Mouse (Mus musculus): ENCODE measurements around the gene Rnft1. TPM values are rescaled to one million over a fixed set of nuclear protein-coding genes. Genes with fewer than 3 reads are reported as not detected.

The Rnft1 gene
- total and polyA plus RNA-seq, 3 experiments, result 38.1 to 42.0 TPM; not detected in 1

DNA sequence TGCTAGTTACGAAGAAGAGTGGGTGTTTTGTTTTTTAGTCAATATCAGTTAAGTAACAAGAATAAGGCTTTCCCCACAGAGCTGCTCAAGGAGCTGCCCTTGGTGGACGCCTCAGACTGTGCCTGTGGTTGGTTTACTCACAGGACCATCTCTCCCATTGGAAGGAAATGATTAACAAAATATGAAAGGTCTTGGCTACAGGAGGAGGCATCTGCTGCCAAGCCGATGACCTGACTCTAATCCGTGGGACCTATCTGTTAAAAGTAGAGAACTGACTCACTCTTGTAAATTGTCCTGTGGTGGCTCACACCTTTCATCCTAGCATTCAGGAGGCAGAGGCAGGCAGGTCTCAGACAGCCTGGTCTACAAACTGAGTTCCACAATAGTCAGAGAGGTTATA, 43.1 kb downstream of the Rnft1 start:
- Histone ChIP-seq H3K79me2 (ENCODE audit: control insufficient read depth, insufficient read depth, low read length, poor library complexity) (0 out of 2 replicates have a peak, but pooled peaks cover 2% of the 10 kb centered on the region), H3K36me3 (ENCODE audit: control insufficient read depth in 1 of 2, insufficient read depth in 2 of 2, low read length in 2 of 2) (peaks cover 0 to 61% of the 10 kb centered on the region in 2 experiments; a peak in 2 of 4 replicates), H3K27me3 (ENCODE audit: control insufficient read depth in 1 of 2, insufficient read depth in 2 of 2, low read length in 2 of 2) (no peaks in the 10 kb centered on the region), H3K9me3 (replicated peaks; ENCODE audit: insufficient read depth, low read length) (no peaks in the 10 kb centered on the region), H3K4me3 (ENCODE audit: control insufficient read depth in 1 of 2, insufficient read depth in 1 of 2, low read depth in 2 of 2, low read length in 2 of 2) (no peak overlapping the region), H3K9ac (ENCODE audit: control insufficient read depth, low read depth, low read length, poor library complexity, severe bottlenecking) (no peak overlapping the region), H3K27ac (ENCODE audit: control insufficient read depth, low read depth, low read length) (no peak overlapping the region), H3K4me1 (ENCODE audit: control insufficient read depth in 1 of 2, insufficient read depth in 2 of 2, low read length in 2 of 2) (no peaks in the 10 kb centered on the region)
- DNase-seq (ENCODE audit: low read depth, low spot score), result no peak
- TF ChIP-seq GABPA (IDR thresholded peaks at IDR 0.05; ENCODE audit: low read depth, low read length) (no peak), RCOR1 (IDR thresholded peaks at IDR 0.05; ENCODE audit: low read depth, low read length) (no peak), USF2 (IDR thresholded peaks at IDR 0.05; ENCODE audit: borderline replicate concordance in 1 of 2, insufficient read depth in 1 of 2, low read depth in 1 of 2, low read length in 2 of 2) (no peak)

GRCm38 (mm10) chr11:86532834-86533233, 48.4 kb downstream of the Rnft1 start:
- no peak overlapping the region for H3K4me3 ChIP-seq (ENCODE audit: control insufficient read depth in 1 of 2, insufficient read depth in 1 of 2, low read depth in 2 of 2, low read length in 2 of 2)
- H3K27me3 ChIP-seq (ENCODE audit: control insufficient read depth in 1 of 2, insufficient read depth in 2 of 2, low read length in 2 of 2), result no peaks in the 10 kb centered on the region
- peaks cover 14 to 53% of the 10 kb centered on the region in 2 experiments for H3K36me3 ChIP-seq (ENCODE audit: control insufficient read depth in 1 of 2, insufficient read depth in 2 of 2, low read length in 2 of 2)
- no peak for TF ChIP-seq HCFC1 (IDR thresholded peaks at IDR 0.05; ENCODE audit: low read depth, low read length)
- TF ChIP-seq MAX (IDR thresholded peaks at IDR 0.05; ENCODE audit: low read length), result no peak
- TF ChIP-seq SIN3A (IDR thresholded peaks at IDR 0.05; ENCODE audit: low read length), result no peak
- TF ChIP-seq MYB (IDR thresholded peaks at IDR 0.05; ENCODE audit: low read depth, low read length), result no peak
- TF ChIP-seq POLR2A (IDR thresholded peaks at IDR 0.05; ENCODE audit: control insufficient read depth in 1 of 2, insufficient read depth in 1 of 2, low read depth in 1 of 2, low read length in 2 of 2, poor library complexity in 1 of 2), result no peak
- no peak for TF ChIP-seq ZNF384 (IDR thresholded peaks at IDR 0.05; ENCODE audit: low read depth, low read length)
- TF ChIP-seq ELF1 (IDR thresholded peaks at IDR 0.05; ENCODE audit: low read depth, low read length), result no peak
- TF ChIP-seq MAFK (IDR thresholded peaks at IDR 0.05; ENCODE audit: borderline replicate concordance, low read depth, low read length), result no peak
- no peak for TF ChIP-seq GATA1 (IDR thresholded peaks at IDR 0.05; ENCODE audit: low read depth, low read length)
- TF ChIP-seq RCOR1 (IDR thresholded peaks at IDR 0.05; ENCODE audit: low read depth, low read length), result no peak
- no peak for TF ChIP-seq ZKSCAN1 (IDR thresholded peaks at IDR 0.05; ENCODE audit: low read depth, low read length)
- no peak for TF ChIP-seq BHLHE40 (IDR thresholded peaks at IDR 0.05; ENCODE audit: borderline replicate concordance, low read depth, low read length)
- TF ChIP-seq USF2 (IDR thresholded peaks at IDR 0.05; ENCODE audit: borderline replicate concordance in 1 of 2, insufficient read depth in 1 of 2, low read depth in 1 of 2, low read length in 2 of 2), result no peak
- TF ChIP-seq UBTF (IDR thresholded peaks at IDR 0.05; ENCODE audit: borderline replicate concordance, insufficient read depth, low read depth, low read length), result no peak
- TF ChIP-seq CTCF (IDR thresholded peaks at IDR 0.05 in 2 of 3, conservative IDR thresholded peaks at IDR 0.05 in 1 of 3; ENCODE audit: control insufficient read depth in 1 of 3, insufficient read depth in 1 of 3, low read depth in 2 of 3, low read length in 3 of 3, poor library complexity in 1 of 3, severe bottlenecking in 1 of 3), result peak; percentile 59 to 81 (median 77); a peak in 5 of 6 replicates
- no peak for TF ChIP-seq TAL1 (IDR thresholded peaks at IDR 0.05; ENCODE audit: low read length)
- no peak for TF ChIP-seq MAZ (IDR thresholded peaks at IDR 0.05; ENCODE audit: low read depth, low read length)
- peak; percentile 15; the same call in 1 of the 2 replicates for TF ChIP-seq ZC3H11A (IDR thresholded peaks at IDR 0.05; ENCODE audit: low read depth, low read length)
- peak; percentile 46 for TF ChIP-seq SMC3 (IDR thresholded peaks at IDR 0.05; ENCODE audit: low read depth, low read length)
- TF ChIP-seq KAT2A (conservative IDR thresholded peaks at IDR 0.05; ENCODE audit: low read depth, low read length), result no peak
- TF ChIP-seq EP300 (IDR thresholded peaks at IDR 0.05; ENCODE audit: low read depth in 1 of 2, low read length in 2 of 2), result no peak
- TF ChIP-seq ETS1 (IDR thresholded peaks at IDR 0.05; ENCODE audit: low read depth, low read length), result no peak
- no peak for TF ChIP-seq CHD1 (IDR thresholded peaks at IDR 0.05; ENCODE audit: low read depth, low read length)
- TF ChIP-seq E2F4 (IDR thresholded peaks at IDR 0.05; ENCODE audit: borderline replicate concordance, low read depth, low read length), result no peak
- TF ChIP-seq NELFE (IDR thresholded peaks at IDR 0.05; ENCODE audit: low read depth, low read length), result no peak
- peak; percentile 32 for TF ChIP-seq RAD21 (IDR thresholded peaks at IDR 0.05; ENCODE audit: low read depth, low read length)
- H3K27ac ChIP-seq (ENCODE audit: control insufficient read depth, low read depth, low read length), result no peak overlapping the region
- peak; percentile 77 for DNase-seq (ENCODE audit: low read depth, low spot score)
- no peak overlapping the region for H3K9ac ChIP-seq (ENCODE audit: control insufficient read depth, low read depth, low read length, poor library complexity, severe bottlenecking)
- H3K9me3 ChIP-seq (replicated peaks; ENCODE audit: insufficient read depth, low read length), result no peaks in the 10 kb centered on the region
- H3K79me2 ChIP-seq (ENCODE audit: control insufficient read depth, insufficient read depth, low read length, poor library complexity), result peaks cover 18% of the 10 kb centered on the region
- peaks cover 0 to 6% of the 10 kb centered on the region in 2 experiments; a peak in 1 of 4 replicates for H3K4me1 ChIP-seq (ENCODE audit: control insufficient read depth in 1 of 2, insufficient read depth in 2 of 2, low read length in 2 of 2)
